Mouse (Mus musculus): Measurements from ENCODE around the gene Smagp. TPM values are rescaled to one million over a fixed set of nuclear protein-coding genes. Genes with fewer than 3 reads are reported as not detected.
"Not testable (repeated sequence)": the region's sequence is repeated elsewhere in the genome, so short reads cannot be mapped to it uniquely, and the experiment has no call there.

Gene Smagp
- total RNA-seq, 2 experiments from 2014 or later, result 2.4 to 2.6 TPM

- DNase-seq (ENCODE audit: extremely low spot score in 1 of 2, low spot score in 2 of 2); intact Hi-C loops (cut with DNase I): not testable (repeated sequence)
Observed at GRCm38 (mm10) chr15:100606677-100607076, 30.1 kb downstream of the Smagp start.

GRCm38 (mm10) chr15:100601669-100602068, 35.1 kb downstream of the Smagp start:
- no peak for DNase-seq (ENCODE audit: extremely low spot score in 1 of 2, low spot score in 2 of 2)
- intact Hi-C loops (cut with DNase I), result no loop called here

GRCm38 (mm10) chr15:100600696-100601272, 36.0 kb downstream of the Smagp start:
- intact Hi-C loops (cut with DNase I), result no loop called here
- no peak for DNase-seq (ENCODE audit: extremely low spot score in 1 of 2, low spot score in 2 of 2)

- intact Hi-C loops (cut with DNase I), result no loop called here
Observed at GRCm38 (mm10) chr15:100600047-100600695, 36.6 kb downstream of the Smagp start.

GRCm38 (mm10) chr15:100599276-100600046, 37.3 kb downstream of the Smagp start, which contains the start of gene Pou6f1:
Pou6f1 (minus strand) TSS chr15:100599984.
- DNase-seq (ENCODE audit: extremely low spot score in 1 of 2, low spot score in 2 of 2), result peak in 1 of 2 experiments; percentile 78
- intact Hi-C loops (cut with DNase I), result loop anchor here (5.0 kb wide), 1 partner anchor 47 kb away; the partner anchor contains the start of gene Tfcp2

More at GRCm38 (mm10) chr15:100600047-100600695, 36.6 kb downstream of the Smagp start:
- DNase-seq (ENCODE audit: extremely low spot score in 1 of 2, low spot score in 2 of 2), result peak; percentile 70 to 91

GRCm38 (mm10) chr15:100598883-100599275, 37.9 kb downstream of the Smagp start:
- DNase-seq (ENCODE audit: extremely low spot score in 1 of 2, low spot score in 2 of 2), result peak in 1 of 2 experiments; percentile 72
- intact Hi-C loops (cut with DNase I), result loop anchor here (5.0 kb wide), 1 partner anchor 47 kb away; the partner anchor contains the start of gene Tfcp2

- intact Hi-C loops (cut with DNase I), result loop anchor here (5.0 kb wide), 1 partner anchor 46 kb away; the partner anchor contains the start of gene Tfcp2
- no peak for DNase-seq (ENCODE audit: extremely low spot score in 1 of 2, low spot score in 2 of 2)
Observed at GRCm38 (mm10) chr15:100598287-100598882, 38.4 kb downstream of the Smagp start.

- DNase-seq (ENCODE audit: extremely low spot score in 1 of 2, low spot score in 2 of 2), result no peak
- intact Hi-C loops (cut with DNase I), result no loop called here
Observed at GRCm38 (mm10) chr15:100592817-100593216, 43.9 kb downstream of the Smagp start.

GRCm38 (mm10) chr15:100590436-100590835, 46.3 kb downstream of the Smagp start:
- DNase-seq (ENCODE audit: extremely low spot score in 1 of 2, low spot score in 2 of 2), result no peak
- intact Hi-C loops (cut with DNase I), result no loop called here

- intact Hi-C loops (cut with DNase I), result no loop called here
- no peak for DNase-seq (ENCODE audit: extremely low spot score in 1 of 2, low spot score in 2 of 2)
Observed at GRCm38 (mm10) chr15:100588297-100588696, 48.4 kb downstream of the Smagp start.

- DNase-seq (ENCODE audit: extremely low spot score in 1 of 2, low spot score in 2 of 2), result no peak
- intact Hi-C loops (cut with DNase I), result no loop called here
Observed at GRCm38 (mm10) chr15:100587166-100587565, 49.6 kb downstream of the Smagp start.

GRCm38 (mm10) chr15:100585931-100586330, 50.8 kb downstream of the Smagp start:
- no peak for DNase-seq (ENCODE audit: extremely low spot score in 1 of 2, low spot score in 2 of 2)
- intact Hi-C loops (cut with DNase I), result no loop called here

GRCm38 (mm10) chr15:100580108-100580507, 56.6 kb downstream of the Smagp start:
- no peak for DNase-seq (ENCODE audit: extremely low spot score in 1 of 2, low spot score in 2 of 2)
- intact Hi-C loops (cut with DNase I), result no loop called here

GRCm38 (mm10) chr15:100577972-100578371, 58.8 kb downstream of the Smagp start:
- intact Hi-C loops (cut with DNase I), result no loop called here
- DNase-seq (ENCODE audit: extremely low spot score in 1 of 2, low spot score in 2 of 2), result no peak

GRCm38 (mm10) chr15:100576810-100577209, 59.9 kb downstream of the Smagp start:
- DNase-seq (ENCODE audit: extremely low spot score in 1 of 2, low spot score in 2 of 2), result no peak
- intact Hi-C loops (cut with DNase I), result no loop called here

GRCm38 (mm10) chr15:100576392-100576791, 60.3 kb downstream of the Smagp start:
- intact Hi-C loops (cut with DNase I), result no loop called here
- DNase-seq (ENCODE audit: extremely low spot score in 1 of 2, low spot score in 2 of 2), result no peak

- no peak for DNase-seq (ENCODE audit: extremely low spot score in 1 of 2, low spot score in 2 of 2)
- intact Hi-C loops (cut with DNase I), result no loop called here
Observed at GRCm38 (mm10) chr15:100575366-100575765, 61.4 kb downstream of the Smagp start.

- no peak for DNase-seq (ENCODE audit: extremely low spot score in 1 of 2, low spot score in 2 of 2)
- intact Hi-C loops (cut with DNase I), result no loop called here
Observed at GRCm38 (mm10) chr15:100574378-100574777, 62.4 kb downstream of the Smagp start.

GRCm38 (mm10) chr15:100573946-100574345, 62.8 kb downstream of the Smagp start:
- intact Hi-C loops (cut with DNase I), result no loop called here

More at GRCm38 (mm10) chr15:100573946-100574345, 62.8 kb downstream of the Smagp start:
- DNase-seq (ENCODE audit: extremely low spot score in 1 of 2, low spot score in 2 of 2), result no peak

Measured in left cerebral cortex, postnatal 10 days (tissue).